Mouse (Mus musculus) CH12.LX (cell line): ENCODE data around the gene Lzts2. TPM values are rescaled to one million over a fixed set of nuclear protein-coding genes. Genes with fewer than 3 reads are reported as not detected.

ENCODE experiments used
- DNase-seq: peaks from one replicate; pipeline ENCODE4 v3.0.0-alpha.2; 2013; ENCODE audit errors: extremely low read depth
- H3K27ac ChIP-seq: 2 replicates; pipeline ENCODE4 v1.5.1; 2012; ENCODE audit warnings: low read depth, mild to moderate bottlenecking, control low read depth, moderate library complexity; ENCODE audit not compliant: insufficient read depth
- H3K27me3 ChIP-seq: replicated peaks from 2 replicates; pipeline ENCODE3; 2012; ENCODE audit warnings: inconsistent platforms
- H3K36me3 ChIP-seq, 2 experiments: replicated peaks in 1 of 2; 2 replicates each; pipeline versions ENCODE3 to v1.6.1; 2012; ENCODE audit warnings: inconsistent platforms in 1 of 2, low read length in 1 of 2, mild to moderate bottlenecking in 1 of 2, mixed read lengths in 1 of 2, moderate library complexity in 1 of 2; ENCODE audit not compliant: control insufficient read depth in 1 of 2, insufficient read depth in 1 of 2
- H3K4me1 ChIP-seq, 2 experiments: 2 replicates each; pipeline ENCODE4 v1.6.1; 2012; ENCODE audit warnings: inconsistent platforms in 1 of 2, moderate library complexity in 1 of 2; ENCODE audit not compliant: insufficient read depth in 2 of 2, control insufficient read depth in 1 of 2
- H3K4me2 ChIP-seq: 2 replicates; pipeline ENCODE4 v1.6.1; 2012; ENCODE audit warnings: low read depth, mild to moderate bottlenecking, control low read depth; ENCODE audit not compliant: poor library complexity, insufficient read depth, severe bottlenecking
- H3K4me3 ChIP-seq, 3 experiments: fragments of 150-350 bp in 1 of 3; sonication (generic) in 1 of 3; replicated peaks in 1 of 3; 2 replicates each; pipeline versions ENCODE3 to v1.5.1; 2011 to 2012; ENCODE audit warnings: low read depth in 2 of 3, low read length in 2 of 3, mild to moderate bottlenecking in 2 of 3, moderate library complexity in 2 of 3, control low read depth in 1 of 3, improper control_type of control experiment in 1 of 3, inconsistent platforms in 1 of 3, mixed read lengths in 1 of 3; ENCODE audit not compliant: poor library complexity in 1 of 3
- H3K79me2 ChIP-seq: replicated peaks from 2 replicates; pipeline ENCODE4 v1.6.1; 2012; ENCODE audit warnings: mild to moderate bottlenecking, moderate library complexity; ENCODE audit not compliant: control insufficient read depth, poor library complexity, insufficient read depth, severe bottlenecking; ENCODE audit errors: extremely low read depth
- H3K9ac ChIP-seq: 2 replicates; pipeline ENCODE4 v1.6.1; 2012; ENCODE audit warnings: low read depth, mild to moderate bottlenecking, control low read depth, moderate library complexity; ENCODE audit not compliant: insufficient read depth
- H3K9me3 ChIP-seq: replicated peaks from 2 replicates; pipeline ENCODE3; 2012; ENCODE audit warnings: low read length, inconsistent platforms, mixed read lengths
- BHLHE40 ChIP-seq: IDR thresholded peaks from 2 replicates; pipeline ENCODE4 v1.6.1; 2011; ENCODE audit warnings: mild to moderate bottlenecking, low read depth, low read length, improper control_type of control experiment
- CHD1 ChIP-seq: IDR thresholded peaks from 2 replicates; pipeline ENCODE4 v1.6.1; 2012; ENCODE audit warnings: low read depth, low read length, improper control_type of control experiment, inconsistent platforms
- CTCF ChIP-seq, 2 experiments: IDR thresholded peaks in 1 of 2; conservative IDR thresholded peaks in 1 of 2; 2 replicates each; pipeline ENCODE4 v1.5.1; 2011 to 2012; ENCODE audit warnings: low read depth in 2 of 2, low read length in 2 of 2, improper control_type of control experiment in 1 of 2, inconsistent platforms in 1 of 2, mild to moderate bottlenecking in 1 of 2, moderate library complexity in 1 of 2
- ETS1 ChIP-seq: conservative IDR thresholded peaks from 2 replicates; pipeline ENCODE4 v1.6.1; 2012; ENCODE audit warnings: low read depth, mild to moderate bottlenecking, inconsistent platforms, low read length, improper control_type of control experiment, moderate library complexity
- GABPA ChIP-seq: IDR thresholded peaks from 2 replicates; pipeline ENCODE4 v1.6.1; 2012; ENCODE audit warnings: low read depth, low read length, improper control_type of control experiment, inconsistent platforms; ENCODE audit not compliant: insufficient replicate concordance
- HCFC1 ChIP-seq: IDR thresholded peaks from 2 replicates; pipeline ENCODE4 v1.6.1; 2012; ENCODE audit warnings: low read depth, mild to moderate bottlenecking, inconsistent platforms, low read length, improper control_type of control experiment
- JUND ChIP-seq: conservative IDR thresholded peaks from 2 replicates; pipeline ENCODE4 v1.6.1; 2011; ENCODE audit warnings: low read depth, low read length, improper control_type of control experiment
- KAT2A ChIP-seq: IDR thresholded peaks from 2 replicates; pipeline ENCODE4 v1.6.1; 2012; ENCODE audit warnings: low read length, improper control_type of control experiment, inconsistent platforms; ENCODE audit not compliant: insufficient replicate concordance
- MEF2A ChIP-seq: IDR thresholded peaks from 2 replicates; pipeline ENCODE4 v1.6.1; 2014; ENCODE audit warnings: low read depth, mild to moderate bottlenecking, inconsistent platforms, low read length, improper control_type of control experiment, borderline replicate concordance
- MYC ChIP-seq: IDR thresholded peaks from 2 replicates; pipeline ENCODE4 v1.6.1; 2011; ENCODE audit warnings: low read depth, mild to moderate bottlenecking, improper control_type of control experiment, low read length
- NELFE ChIP-seq: IDR thresholded peaks from 2 replicates; pipeline ENCODE4 v1.6.1; 2011; ENCODE audit warnings: low read depth, low read length, improper control_type of control experiment
- PAX5 ChIP-seq: IDR thresholded peaks from 2 replicates; pipeline ENCODE4 v1.6.1; 2012; ENCODE audit warnings: low read length, inconsistent platforms, mixed read lengths
- RAD21 ChIP-seq: IDR thresholded peaks from 2 replicates; pipeline ENCODE4 v1.6.1; 2011; ENCODE audit warnings: low read depth, mild to moderate bottlenecking, low read length, improper control_type of control experiment, moderate library complexity
- RCOR1 ChIP-seq: conservative IDR thresholded peaks from 2 replicates; pipeline ENCODE4 v1.6.1; 2012; ENCODE audit warnings: low read depth, mild to moderate bottlenecking, inconsistent platforms, low read length, improper control_type of control experiment
- SIN3A ChIP-seq: IDR thresholded peaks from 2 replicates; pipeline ENCODE4 v1.6.1; 2012; ENCODE audit warnings: low read length, improper control_type of control experiment, inconsistent platforms
- SMC3 ChIP-seq: IDR thresholded peaks from 2 replicates; pipeline ENCODE4 v1.6.1; 2011; ENCODE audit warnings: low read depth, low read length, improper control_type of control experiment
- TBP ChIP-seq: conservative IDR thresholded peaks from 2 replicates; pipeline ENCODE4 v1.6.1; 2011; ENCODE audit warnings: low read depth, low read length, improper control_type of control experiment
- USF1 ChIP-seq: IDR thresholded peaks from 2 replicates; pipeline ENCODE4 v1.6.1; 2014; ENCODE audit warnings: low read depth, mild to moderate bottlenecking, inconsistent platforms, low read length, improper control_type of control experiment
- USF2 ChIP-seq: conservative IDR thresholded peaks from 2 replicates; pipeline ENCODE4 v1.6.1; 2011; ENCODE audit warnings: low read depth, low read length, improper control_type of control experiment
- ZC3H11A ChIP-seq: IDR thresholded peaks from 2 replicates; pipeline ENCODE4 v1.6.1; 2012; ENCODE audit warnings: low read depth, mild to moderate bottlenecking, inconsistent platforms, low read length, improper control_type of control experiment
- ZKSCAN1 ChIP-seq: IDR thresholded peaks from 2 replicates; pipeline ENCODE4 v1.6.1; 2012; ENCODE audit warnings: low read depth, inconsistent platforms, low read length, improper control_type of control experiment, borderline replicate concordance
- ZNF384 ChIP-seq: IDR thresholded peaks from 2 replicates; pipeline ENCODE4 v1.6.1; 2012; ENCODE audit warnings: low read depth, low read length, improper control_type of control experiment, inconsistent platforms
- dilution Hi-C: fragments of 300-500 bp; cut with MboI; formaldehyde crosslinking; loops from 2 replicates; pipeline ENCODE4 v1.14.3; 2020; ENCODE audit warnings: low sequenced_read_pairs; ENCODE audit not compliant: extremely low pct_unique_long_range_greater_than_20kb, extremely low pct_ligation_motif_present
- in situ Hi-C: fragments of 300-500 bp; cut with MboI; formaldehyde crosslinking; loops from 3 replicates; pipeline ENCODE4 v1.14.3; 2019; ENCODE audit warnings: low sequenced_read_pairs, low pct_ligation_motif_present, low pct_unique_long_range_greater_than_20kb, mixed read lengths
- polyA plus RNA-seq: library from polyadenylated mRNA; unstranded; fragments of >175 nt; gene quantifications from 2 replicates; pipeline ENCODE4 v1.2.1, GENCODE M21; 2012; ENCODE audit warnings: low read depth; ENCODE audit not compliant: insufficient read length
- total RNA-seq, 2 experiments: library from RNA; depleted of rRNA; stranded (reverse); fragments of 300-350 nt in 1 of 2; fragments of >200 nt in 1 of 2; gene quantifications; 2 replicates each; pipeline ENCODE4 v1.2.3; 2012 to 2014

The Lzts2 gene
- total and polyA plus RNA-seq, 3 experiments = 0.68 to 22.1 (median 2.2) TPM

DNA sequence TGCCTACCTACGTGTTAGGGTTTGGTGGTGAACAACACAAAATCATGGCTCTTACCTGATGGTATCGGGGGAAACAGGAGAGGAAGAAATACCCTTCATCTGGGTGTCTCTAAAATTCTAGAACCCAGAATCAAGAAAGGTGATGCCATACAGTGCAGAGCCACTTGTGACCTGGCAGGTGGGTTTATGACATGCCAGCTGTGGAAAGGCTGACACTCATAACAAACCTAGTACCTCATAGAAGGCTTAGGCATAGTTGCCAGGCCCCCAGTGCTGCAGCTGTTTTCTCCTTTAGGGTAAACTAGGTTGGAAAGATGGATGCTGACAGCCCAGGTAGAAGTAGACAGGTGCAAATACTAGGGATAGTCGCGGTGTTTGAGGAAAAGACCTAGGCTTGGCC lies 29.8 kb upstream of the Lzts2 start:
- no peak overlapping the region for H3K9ac ChIP-seq
- in situ Hi-C loops = no loop called here
- H3K79me2 ChIP-seq = no peaks in the 10 kb centered on the region
- H3K27ac ChIP-seq = no peak overlapping the region
- TF ChIP-seq NELFE (no peak), RCOR1 (no peak), PAX5 (no peak), SIN3A (no peak), ZKSCAN1 (no peak), ZC3H11A (no peak), CTCF (conservative IDR thresholded peaks at IDR 0.05 in 1 of 2, IDR thresholded peaks at IDR 0.05 in 1 of 2; ENCODE audit: low read depth in 2 of 2, low read length in 2 of 2) (no peak), ETS1 (no peak), BHLHE40 (no peak), SMC3 (no peak), TBP (no peak), CHD1 (no peak), ZNF384 (no peak), HCFC1 (no peak), MYC (no peak), JUND (no peak), USF2 (no peak), MEF2A (no peak), KAT2A (no peak)
- DNase-seq = no peak
- dilution Hi-C loops = no loop called here
- no peak overlapping the region for H3K4me3 ChIP-seq
- no peaks in the 10 kb centered on the region for H3K9me3 ChIP-seq
- peaks cover 10 to 38% of the 10 kb centered on the region in 2 experiments for H3K36me3 ChIP-seq
- H3K4me1 ChIP-seq = peaks cover 8 to 53% of the 10 kb centered on the region in 2 experiments
- H3K27me3 ChIP-seq = no peaks in the 10 kb centered on the region
- no peak overlapping the region for H3K4me2 ChIP-seq

DNA sequence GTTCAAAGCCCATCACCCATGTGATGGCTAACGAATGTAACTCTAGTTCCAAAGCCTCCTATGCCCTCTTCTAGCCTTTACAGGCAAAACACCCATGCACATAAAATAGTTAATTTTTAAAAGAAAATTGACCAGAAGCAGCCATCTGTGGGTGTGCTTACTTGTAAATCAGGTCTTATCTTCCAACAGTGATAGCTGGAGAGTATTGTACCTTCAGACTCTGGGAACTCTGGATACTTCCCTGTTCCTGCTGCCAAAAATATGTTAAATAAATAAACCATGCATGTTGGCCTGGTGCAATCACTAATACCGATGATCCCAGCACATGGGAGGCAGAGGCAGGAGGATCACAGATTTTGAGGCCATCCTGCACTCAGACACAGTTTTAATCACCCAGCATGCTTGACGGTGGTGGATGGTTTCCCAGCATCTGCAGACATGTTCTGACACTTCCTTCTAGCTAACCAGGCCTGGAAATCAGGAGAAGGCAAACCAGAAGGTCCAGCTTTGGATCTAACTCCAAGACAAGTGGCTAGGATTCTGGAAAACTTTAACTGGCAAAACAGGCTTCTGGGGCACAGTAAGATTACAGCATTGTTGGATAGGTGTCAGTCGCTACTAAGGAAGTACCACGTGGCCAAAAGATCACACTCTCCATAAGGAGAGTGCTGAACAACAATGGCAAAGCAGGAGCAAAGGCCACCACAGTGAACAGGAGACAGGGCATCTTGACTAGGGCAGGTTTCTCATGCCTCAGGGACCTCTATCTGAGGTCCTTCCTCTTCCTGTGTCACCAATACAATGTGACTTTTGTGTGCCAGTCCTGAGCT lies 28.8 kb upstream of the Lzts2 start:
- DNase-seq = no peak
- no peak overlapping the region for H3K4me2 ChIP-seq
- no peaks in the 10 kb centered on the region for H3K27me3 ChIP-seq
- H3K4me3 ChIP-seq = no peak overlapping the region
- H3K36me3 ChIP-seq = peaks cover 4 to 37% of the 10 kb centered on the region in 2 experiments
- H3K27ac ChIP-seq = no peak overlapping the region
- peaks cover 8 to 45% of the 10 kb centered on the region in 2 experiments for H3K4me1 ChIP-seq
- dilution Hi-C loops = no loop called here
- no peak for TF ChIP-seq RCOR1
- TF ChIP-seq USF2 = no peak
- TF ChIP-seq ZC3H11A = no peak
- TF ChIP-seq ZNF384 = no peak
- no peak for TF ChIP-seq PAX5
- no peak for TF ChIP-seq SMC3
- no peak for TF ChIP-seq RAD21
- no peak for TF ChIP-seq NELFE
- no peak for TF ChIP-seq TBP
- no peak for TF ChIP-seq GABPA
- TF ChIP-seq USF1 = no peak
- H3K9me3 ChIP-seq = no peaks in the 10 kb centered on the region
- no peak overlapping the region for H3K9ac ChIP-seq
- no peaks in the 10 kb centered on the region for H3K79me2 ChIP-seq
- in situ Hi-C loops = no loop called here
